Mouse (Mus musculus) testis, adult 2 months (tissue): ENCODE measurements at regions not wholly inside any gene's neighbourhood (a gene's known extent, or its start where the extent isn't known, plus 50 kb on each side); places are given as distances from the start of the nearest gene placed in this dataset.

Experiments used
- H3K27ac ChIP-seq: fragments of 200-500 bp; 2 replicates; pipeline ENCODE4 v1.5.1; 2012; ENCODE audit warnings: low read depth, low read length; ENCODE audit not compliant: control insufficient read depth, insufficient read depth
- H3K27me3 ChIP-seq: fragments of 200-500 bp; 2 replicates; pipeline ENCODE4 v1.6.1; 2012; ENCODE audit warnings: mild to moderate bottlenecking, low read length, moderate library complexity; ENCODE audit not compliant: control insufficient read depth, insufficient read depth
- H3K36me3 ChIP-seq: fragments of 200-500 bp; 2 replicates; pipeline ENCODE4 v1.6.1; 2012; ENCODE audit warnings: mild to moderate bottlenecking, low read length; ENCODE audit not compliant: control insufficient read depth, insufficient read depth
- H3K4me1 ChIP-seq: fragments of 200-500 bp; 2 replicates; pipeline ENCODE4 v1.6.1; 2012; ENCODE audit warnings: low read length; ENCODE audit not compliant: control insufficient read depth, insufficient read depth
- H3K4me3 ChIP-seq: fragments of 200-500 bp; 2 replicates; pipeline ENCODE4 v1.5.1; 2012; ENCODE audit warnings: low read depth, mild to moderate bottlenecking, low read length, moderate library complexity, mixed read lengths; ENCODE audit not compliant: control insufficient read depth
- CTCF ChIP-seq: fragments of 200-500 bp; IDR thresholded peaks from 2 replicates; pipeline ENCODE4 v1.5.1; 2012; ENCODE audit warnings: low read depth, mild to moderate bottlenecking, inconsistent platforms, low read length, moderate library complexity; ENCODE audit not compliant: control insufficient read depth, insufficient read depth, insufficient replicate concordance
- POLR2A ChIP-seq: fragments of 200-500 bp; IDR thresholded peaks from 2 replicates; pipeline ENCODE4 v1.6.1; 2012; ENCODE audit warnings: low read depth, mild to moderate bottlenecking, inconsistent platforms, low read length, moderate library complexity; ENCODE audit not compliant: control insufficient read depth

GRCm38 (mm10) chr3:121597203-121597602, 65.0 kb upstream of the Slc44a3 start:
- H3K27me3 ChIP-seq: no peaks in the 10 kb centered on the region
- H3K4me3 ChIP-seq: no peak overlapping the region
- no peak for TF ChIP-seq POLR2A
- no peak for TF ChIP-seq CTCF
- no peak overlapping the region for H3K27ac ChIP-seq
- peaks cover 5% of the 10 kb centered on the region for H3K4me1 ChIP-seq
- H3K36me3 ChIP-seq: no peaks in the 10 kb centered on the region

- Histone ChIP-seq H3K27ac (no peak overlapping the region), H3K4me3 (no peak overlapping the region), H3K36me3 (no peaks in the 10 kb centered on the region), H3K27me3 (no peaks in the 10 kb centered on the region), H3K4me1 (no peaks in the 10 kb centered on the region; the same call in 1 of the 2 replicates)
- TF ChIP-seq CTCF (no peak), POLR2A (no peak)
Measured at GRCm38 (mm10) chr3:121594580-121594979, 62.4 kb upstream of the Slc44a3 start.

- Histone ChIP-seq H3K36me3 (no peaks in the 10 kb centered on the region), H3K27ac (no peak overlapping the region), H3K4me1 (peaks cover 2% of the 10 kb centered on the region; the same call in 1 of the 2 replicates), H3K4me3 (no peak overlapping the region), H3K27me3 (no peaks in the 10 kb centered on the region)
- TF ChIP-seq CTCF (no peak), POLR2A (no peak)
Measured at GRCm38 (mm10) chr3:121593598-121594117, 61.5 kb upstream of the Slc44a3 start.

GRCm38 (mm10) chr3:121593143-121593542, 60.9 kb upstream of the Slc44a3 start:
- Histone ChIP-seq H3K27me3 (no peaks in the 10 kb centered on the region), H3K36me3 (no peaks in the 10 kb centered on the region), H3K4me1 (peaks cover 2% of the 10 kb centered on the region; the same call in 1 of the 2 replicates), H3K4me3 (no peak overlapping the region), H3K27ac (no peak overlapping the region)
- TF ChIP-seq CTCF: no peak
- no peak for TF ChIP-seq POLR2A

GRCm38 (mm10) chr3:121589494-121589885, 57.3 kb upstream of the Slc44a3 start:
- H3K4me1 ChIP-seq: peaks cover 2% of the 10 kb centered on the region; the same call in 1 of the 2 replicates
- TF ChIP-seq POLR2A (no peak), CTCF (no peak)
- H3K27me3 ChIP-seq: no peaks in the 10 kb centered on the region
- H3K36me3 ChIP-seq: no peaks in the 10 kb centered on the region
- H3K4me3 ChIP-seq: no peak overlapping the region
- H3K27ac ChIP-seq: no peak overlapping the region

GRCm38 (mm10) chr3:121588737-121589493, 56.7 kb upstream of the Slc44a3 start:
- Histone ChIP-seq H3K4me3 (no peak overlapping the region), H3K4me1 (peaks cover 2% of the 10 kb centered on the region; the same call in 1 of the 2 replicates), H3K27me3 (no peaks in the 10 kb centered on the region), H3K27ac (no peak overlapping the region), H3K36me3 (no peaks in the 10 kb centered on the region)
- no peak for TF ChIP-seq POLR2A
- TF ChIP-seq CTCF: no peak

GRCm38 (mm10) chr3:121585306-121585705, 53.1 kb upstream of the Slc44a3 start:
- Histone ChIP-seq H3K27ac (no peak overlapping the region), H3K4me1 (peaks cover 2% of the 10 kb centered on the region; the same call in 1 of the 2 replicates), H3K27me3 (no peaks in the 10 kb centered on the region), H3K36me3 (no peaks in the 10 kb centered on the region), H3K4me3 (no peak overlapping the region)
- no peak for TF ChIP-seq POLR2A
- no peak for TF ChIP-seq CTCF
